Mouse (Mus musculus) spleen, embryonic (tissue): ENCODE measurements around the gene Ginm1.

Experiments used
- CTCF ChIA-PET: fragments of 350-600 bp; sonication (Branson Sonifier 250); formaldehyde crosslinking; loops from one replicate; lab custom pipeline; 2022; lab: Charles Lee

Ginm1 gene

GRCm38 (mm10) chr10:7792751-7793385 lies at the start of gene Ginm1, which contains the start of gene Ppil4:
Gene Ginm1 (minus strand): TSS chr10:7792824.
Gene Ppil4 (plus strand): TSS chr10:7792891.
- CTCF ChIA-PET: interaction anchor here (0.6 to 0.7 kb wide), 2 partner anchors 62 to 307 kb away, joined by 3 to 4 read pairs; no protein-coding TSS in a partner anchor

DNA sequence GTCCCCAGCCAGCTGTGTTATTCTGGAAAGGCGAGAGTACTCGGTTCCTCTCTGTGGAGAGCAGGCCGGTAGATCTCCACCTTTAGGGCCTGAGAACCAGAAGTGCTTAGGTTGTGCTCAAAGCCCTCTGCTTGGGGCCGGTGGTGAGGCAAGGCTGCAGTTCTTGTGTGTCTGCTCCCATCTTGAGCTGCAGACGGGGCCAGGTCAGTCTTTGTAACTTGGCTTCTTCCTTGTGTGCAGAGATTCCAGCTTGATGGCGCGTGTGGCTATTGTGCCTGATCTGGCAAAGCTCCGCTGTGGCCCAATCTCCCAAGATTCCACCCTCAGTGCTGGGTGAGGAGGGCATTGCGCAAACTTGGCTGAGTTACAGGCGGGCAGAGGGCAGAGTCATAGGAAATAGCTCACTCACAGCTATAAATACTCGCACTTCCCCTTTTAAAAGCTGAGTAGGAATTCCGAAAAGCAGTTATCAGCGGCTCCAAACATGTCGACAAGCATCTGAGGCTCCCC lies 49.0 kb upstream of the Ginm1 start:
- CTCF ChIA-PET: interaction anchor here (0.6 kb wide), 1 partner anchor 10 kb away, joined by 10 read pairs; no protein-coding TSS in a partner anchor

GRCm38 (mm10) chr10:7840785-7841184 lies 48.2 kb upstream of the Ginm1 start:
- CTCF ChIA-PET: interaction anchor here (0.6 kb wide), 3 partner anchors 101 to 865 kb away, joined by 3 to 9 read pairs (median 6); no protein-coding TSS in a partner anchor

DNA sequence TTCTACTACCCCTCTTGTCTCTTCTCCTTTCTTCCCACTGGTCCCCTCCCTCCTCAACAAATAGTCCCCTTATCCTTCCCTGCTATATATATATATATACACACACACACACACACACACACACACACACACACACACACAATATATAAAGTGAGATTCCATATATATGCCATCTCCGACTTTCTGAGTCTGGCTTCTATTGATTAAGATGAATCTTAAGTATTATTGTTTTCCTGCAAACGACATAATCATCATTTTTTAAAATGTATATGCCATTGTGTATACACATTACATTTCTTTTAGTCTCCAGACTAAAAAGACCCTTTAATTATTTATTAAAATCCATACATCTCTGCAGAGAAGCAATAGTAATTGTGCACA lies 47.7 kb upstream of the Ginm1 start:
- CTCF ChIA-PET: interaction anchor here (0.6 kb wide), 3 partner anchors 101 to 865 kb away, joined by 3 to 9 read pairs (median 6); no protein-coding TSS in a partner anchor

- CTCF ChIA-PET: no interaction called here
Observed at GRCm38 (mm10) chr10:7839551-7840352, 47.1 kb upstream of the Ginm1 start.

DNA sequence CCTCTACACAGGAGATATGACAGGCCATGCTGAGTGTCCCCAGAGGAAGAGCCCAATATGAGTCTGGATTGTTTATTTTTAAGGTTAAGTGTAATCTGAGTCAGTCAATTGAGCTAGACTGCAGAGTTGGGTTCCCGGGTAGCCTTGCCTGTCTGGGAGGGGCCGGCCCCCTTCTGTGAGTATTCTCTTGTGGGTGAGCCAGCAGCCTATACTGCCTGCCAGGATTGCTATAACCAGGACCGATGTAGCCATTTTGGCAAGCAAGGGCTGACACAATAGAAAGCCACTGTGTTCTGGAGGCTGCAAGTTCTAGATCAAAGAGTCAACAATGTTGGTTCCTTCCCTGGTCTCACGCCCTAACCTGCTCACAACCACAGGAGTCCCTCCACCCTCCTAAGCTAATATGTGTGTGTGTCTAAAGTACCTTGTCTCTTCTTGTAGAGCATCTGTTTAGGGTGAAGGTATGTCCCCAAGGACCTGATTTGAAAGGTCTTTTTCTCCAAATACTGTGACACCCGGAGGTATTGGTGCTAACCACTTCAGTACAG lies 46.3 kb upstream of the Ginm1 start:
- CTCF ChIA-PET: no interaction called here

DNA sequence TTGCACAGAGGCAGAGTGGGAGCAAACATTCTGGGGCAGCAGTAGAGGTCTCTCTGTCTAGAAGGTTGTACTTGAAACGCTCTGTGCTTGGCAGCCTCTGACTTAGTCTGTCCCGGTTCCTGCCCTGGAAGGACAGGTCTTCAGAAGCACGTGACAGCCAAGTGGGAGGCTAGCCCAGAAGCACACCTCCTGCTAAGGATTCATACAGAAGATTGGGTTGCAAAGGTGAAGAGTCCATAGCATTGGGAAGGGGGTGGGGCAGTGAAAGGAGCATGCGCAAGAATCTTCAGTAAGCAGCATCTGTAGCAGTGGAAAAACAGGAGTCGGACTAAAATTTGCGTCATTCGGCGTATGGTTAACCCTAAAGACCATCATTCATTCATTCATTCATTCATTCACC lies 45.4 kb upstream of the Ginm1 start:
- CTCF ChIA-PET: interaction anchor here (0.6 kb wide), 1 partner anchor 135 kb away, joined by 3 read pairs; no protein-coding TSS in a partner anchor

- CTCF ChIA-PET: interaction anchor here (0.6 kb wide), 1 partner anchor 135 kb away, joined by 3 read pairs; no protein-coding TSS in a partner anchor
Observed at GRCm38 (mm10) chr10:7837446-7837845, 44.8 kb upstream of the Ginm1 start.

GRCm38 (mm10) chr10:7836902-7837301 lies 44.3 kb upstream of the Ginm1 start:
- CTCF ChIA-PET: no interaction called here

GRCm38 (mm10) chr10:7834671-7835225 lies 42.1 kb upstream of the Ginm1 start:
- CTCF ChIA-PET: interaction anchor here (0.6 kb wide), 1 partner anchor 24 kb away, joined by 4 read pairs; no protein-coding TSS in a partner anchor

GRCm38 (mm10) chr10:7833377-7834165 lies 40.9 kb upstream of the Ginm1 start:
- CTCF ChIA-PET: no interaction called here

- CTCF ChIA-PET: interaction anchor here (1.5 kb wide), 1 partner anchor 14 kb away, joined by 4 read pairs; no protein-coding TSS in a partner anchor
Observed at GRCm38 (mm10) chr10:7832171-7832676, 39.6 kb upstream of the Ginm1 start, which contains the start of gene Zc3h12d. Gene Zc3h12d (plus strand): TSS chr10:7832470.

GRCm38 (mm10) chr10:7826106-7826505 lies 33.5 kb upstream of the Ginm1 start:
- CTCF ChIA-PET: no interaction called here

DNA sequence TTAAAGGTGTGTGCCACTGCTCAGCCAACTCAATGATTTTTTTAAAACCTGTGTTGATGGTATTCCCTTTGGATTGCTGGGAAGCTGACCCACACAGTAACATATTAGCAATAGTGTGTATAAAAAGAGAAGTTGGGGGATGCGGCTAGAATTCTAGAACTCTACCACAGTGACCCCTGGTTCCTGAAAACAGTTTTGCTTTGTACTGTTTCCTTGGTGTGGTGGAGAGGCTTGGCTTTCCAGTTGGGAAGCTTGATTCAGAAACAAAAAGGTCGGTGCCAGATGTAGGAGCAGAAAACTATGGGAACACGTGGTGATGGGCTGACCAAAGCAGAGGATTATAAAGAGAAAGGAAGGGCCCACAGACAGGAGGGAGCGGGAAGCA lies 32.6 kb upstream of the Ginm1 start:
- CTCF ChIA-PET: interaction anchor here (0.7 kb wide), 2 partner anchors 21 to 104 kb away, joined by 7 to 11 read pairs; no protein-coding TSS in a partner anchor

- CTCF ChIA-PET: interaction anchor here (0.7 kb wide), 2 partner anchors 21 to 104 kb away, joined by 7 to 11 read pairs; no protein-coding TSS in a partner anchor
Observed at GRCm38 (mm10) chr10:7824663-7825280, 32.1 kb upstream of the Ginm1 start.

DNA sequence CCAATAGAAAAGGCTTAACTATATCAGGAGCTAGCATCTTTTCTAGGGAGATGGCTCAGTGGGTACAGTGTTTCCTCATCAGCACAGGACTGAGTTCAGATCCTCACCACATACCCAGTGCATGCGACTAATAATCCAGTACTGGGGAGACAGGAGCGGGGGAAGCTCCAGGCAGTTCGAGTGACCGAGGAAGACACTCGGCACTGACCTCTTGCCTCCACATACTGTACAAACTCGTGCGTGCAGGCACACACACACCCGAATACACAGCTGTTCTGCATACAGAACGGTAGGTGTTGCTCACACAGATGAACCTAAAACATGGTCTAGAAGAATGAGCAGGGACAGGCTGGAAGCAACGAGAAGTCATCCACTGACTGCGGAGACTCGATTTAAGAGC lies 29.4 kb upstream of the Ginm1 start:
- CTCF ChIA-PET: no interaction called here

GRCm38 (mm10) chr10:7820171-7820570 lies 27.5 kb upstream of the Ginm1 start:
- CTCF ChIA-PET: interaction anchor here (0.6 kb wide), 1 partner anchor 188 kb away, joined by 3 read pairs; no protein-coding TSS in a partner anchor

- CTCF ChIA-PET: no interaction called here
Observed at GRCm38 (mm10) chr10:7819603-7820002, 27.0 kb upstream of the Ginm1 start.

DNA sequence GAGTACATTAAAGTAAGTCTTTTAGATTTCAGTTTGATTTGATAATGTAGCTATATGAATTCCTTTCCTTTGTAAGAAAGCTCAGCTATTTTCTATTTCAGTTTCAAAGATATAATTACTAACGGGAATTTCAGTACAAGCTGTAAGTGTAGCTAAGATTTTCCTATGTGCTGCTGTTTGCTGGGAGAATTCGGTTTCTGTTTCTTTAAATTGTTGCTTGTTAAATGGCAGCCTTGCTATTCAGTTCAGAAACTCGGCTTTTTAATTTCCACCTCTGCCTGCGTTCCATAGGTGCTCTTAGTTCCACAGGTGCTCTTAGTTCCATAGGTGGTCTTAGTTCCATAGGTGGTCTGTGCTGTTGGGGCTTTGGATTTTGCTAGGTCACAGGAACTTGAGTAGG lies 26.5 kb upstream of the Ginm1 start:
- CTCF ChIA-PET: no interaction called here
